Mouse (Mus musculus): ENCODE data around the gene Cd8a. TPM values are rescaled to one million over a fixed set of nuclear protein-coding genes. Genes with fewer than 3 reads are reported as not detected.

Gene Cd8a
- total RNA-seq, 2 experiments from 2014 or later = not detected

GRCm38 (mm10) chr6:71369416-71369815 is 3.8 kb upstream of the Cd8a start:
- no peak for ATAC-seq (replicated peaks; ENCODE audit: poor library complexity)

GRCm38 (mm10) chr6:71371085-71371605 is 2.1 kb upstream of the Cd8a start:
- ATAC-seq (replicated peaks; ENCODE audit: poor library complexity) = no peak

- ATAC-seq (replicated peaks; ENCODE audit: poor library complexity) = no peak
Measured at GRCm38 (mm10) chr6:71372041-71372720, 1.0 kb upstream of the Cd8a start.

GRCm38 (mm10) chr6:71374311-71374829 is 1.1 kb downstream of the Cd8a start:
- no peak for ATAC-seq (replicated peaks; ENCODE audit: poor library complexity)

GRCm38 (mm10) chr6:71374921-71375320 is 1.7 kb downstream of the Cd8a start:
- no peak for ATAC-seq (replicated peaks; ENCODE audit: poor library complexity)

GRCm38 (mm10) chr6:71376711-71377110 is 3.5 kb downstream of the Cd8a start:
- no peak for ATAC-seq (replicated peaks; ENCODE audit: poor library complexity)

- no peak for ATAC-seq (replicated peaks; ENCODE audit: poor library complexity)
Measured at GRCm38 (mm10) chr6:71381654-71382053, 8.4 kb downstream of the Cd8a start.

GRCm38 (mm10) chr6:71390496-71390895 is 17.3 kb downstream of the Cd8a start:
- no peak for ATAC-seq (replicated peaks; ENCODE audit: poor library complexity)

GRCm38 (mm10) chr6:71396016-71396415 is 22.8 kb downstream of the Cd8a start:
- ATAC-seq (replicated peaks; ENCODE audit: poor library complexity) = no peak

GRCm38 (mm10) chr6:71396761-71397160 is 23.5 kb downstream of the Cd8a start:
- ATAC-seq (replicated peaks; ENCODE audit: poor library complexity) = no peak

- peak; percentile 69 for ATAC-seq (replicated peaks; ENCODE audit: poor library complexity)
Measured at GRCm38 (mm10) chr6:71398829-71399609, 25.8 kb downstream of the Cd8a start.

GRCm38 (mm10) chr6:71414624-71415023 is 41.4 kb downstream of the Cd8a start:
- ATAC-seq (replicated peaks; ENCODE audit: poor library complexity) = no peak

GRCm38 (mm10) chr6:71415446-71415845 is 42.2 kb downstream of the Cd8a start:
- no peak for ATAC-seq (replicated peaks; ENCODE audit: poor library complexity)

- ATAC-seq (replicated peaks; ENCODE audit: poor library complexity) = peak; percentile 91
Measured at GRCm38 (mm10) chr6:71418874-71419273, 45.6 kb downstream of the Cd8a start.

- no peak for ATAC-seq (replicated peaks; ENCODE audit: poor library complexity)
Measured at GRCm38 (mm10) chr6:71420848-71421247, 47.6 kb downstream of the Cd8a start.

- ATAC-seq (replicated peaks; ENCODE audit: poor library complexity) = no peak
Measured at GRCm38 (mm10) chr6:71422162-71422561, 48.9 kb downstream of the Cd8a start.

- 0 out of 2 replicates have a peak, but pooled peaks have one; percentile 42 for ATAC-seq (replicated peaks; ENCODE audit: poor library complexity)
Measured at GRCm38 (mm10) chr6:71423116-71423515, 49.9 kb downstream of the Cd8a start.

GRCm38 (mm10) chr6:71425681-71426080 is 52.5 kb downstream of the Cd8a start:
- ATAC-seq (replicated peaks; ENCODE audit: poor library complexity) = no peak

- no peak for ATAC-seq (replicated peaks; ENCODE audit: poor library complexity)
Measured at GRCm38 (mm10) chr6:71427996-71428725, 54.9 kb downstream of the Cd8a start.
